Comparison of ENCODE assay signal across 17 mouse cellular contexts in the genomic region with DNA sequence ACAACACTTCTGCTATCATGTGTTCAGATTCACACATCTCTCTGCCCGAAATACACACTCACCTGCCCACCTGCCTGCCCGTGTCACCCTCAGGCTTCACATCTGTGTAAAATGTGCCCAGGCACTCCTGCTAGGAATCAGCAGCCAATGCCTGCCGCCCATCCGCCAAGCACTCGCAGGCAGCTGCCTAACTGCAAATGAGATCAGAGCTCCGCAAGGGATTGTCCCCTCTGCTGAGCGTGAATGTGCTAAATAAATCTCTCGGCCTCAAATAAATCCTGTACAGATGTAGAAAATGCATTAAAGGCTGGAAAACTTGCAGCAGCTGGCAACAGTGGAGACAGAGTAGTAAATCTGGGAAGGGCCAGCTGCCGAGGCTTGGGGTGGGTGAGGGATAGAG. TPM values are rescaled to one million over a fixed set of nuclear protein-coding genes. Genes with fewer than 3 reads are reported as not detected.
A peak's percentile ranks its signal among the peaks of the same experiment; 100 is the strongest.
DNase-seq lines count a peak whose midpoint lies in the region; ATAC-seq and TF ChIP-seq lines count a peak whose summit lies in the region.
"Had no signal": no experiment of that assay in that cellular context is flagged by ENCODE, and none has a peak within 500 bp of the region (broad histone marks: within the 10 kb centered on the region; RNA-seq: fewer than 3 reads in every experiment).

No protein-coding gene starts in this region.

- no peaks in the 10 kb centered on the region for H3K9me3 ChIP-seq in limb, embryonic 15.5 days
- H3K9me3 ChIP-seq in kidney, embryonic 16.5 days (ENCODE audit: low read length): no peaks in the 10 kb centered on the region

- WGBS in limb, embryonic 15.5 days: 26% methylated on average over 9 of the region's 9 CpGs
- WGBS in kidney, embryonic 16.5 days: 35% methylated on average over 9 of the region's 9 CpGs

- peak; percentile 13 for DNase-seq in layer of hippocampus, adult 11-12 months (ENCODE audit: low spot score)
- no peak for DNase-seq in layer of hippocampus, adult 9-10 months (ENCODE audit: low spot score)
- DNase-seq in right cerebral cortex, adult 18-20 months: peak; percentile 29
- no peak for DNase-seq in right cerebral cortex, postnatal 4 days
- DNase-seq in telencephalon, adult 2 months (ENCODE audit: low read depth, low spot score): peak; percentile 19
- DNase-seq in gastrocnemius, adult 2 months: no peak
- DNase-seq: cerebellum, adult 2 months; heart, adult 18-20 months; kidney, postnatal 25 days; lung, postnatal 36 days had no signal

- no peak overlapping the region for H3K27ac ChIP-seq in limb, embryonic 15.5 days
- no peak overlapping the region for H3K27ac ChIP-seq in gastrocnemius, adult 2 months
- H3K27ac ChIP-seq in kidney, embryonic 16.5 days (ENCODE audit: low read length): no peak overlapping the region
- H3K27ac ChIP-seq: liver, embryonic 14.5 days had no signal

- H3K36me3 ChIP-seq in limb, embryonic 15.5 days: no peaks in the 10 kb centered on the region
- H3K36me3 ChIP-seq in kidney, embryonic 16.5 days (ENCODE audit: insufficient read depth, low read length): no peaks in the 10 kb centered on the region

- intact Hi-C loops in gastrocnemius, adult 2 months (cut with DNase I): no loop called here

- TF ChIP-seq CTCF in gastrocnemius, adult 2 months (IDR thresholded peaks at IDR 0.05): no peak

- peaks cover 9% of the 10 kb centered on the region; the same call in 1 of the 2 replicates for H3K4me1 ChIP-seq in limb, embryonic 15.5 days
- H3K4me1 ChIP-seq in kidney, embryonic 16.5 days (ENCODE audit: insufficient read depth, low read length): 0 out of 2 replicates have a peak, but pooled peaks cover 8% of the 10 kb centered on the region

- ATAC-seq in limb, embryonic 15.5 days (ENCODE audit: insufficient number of reproducible peaks, low FRiP score, low TSS enrichment, low read depth): no peak
- ATAC-seq in kidney, embryonic 16.5 days (ENCODE audit: low FRiP score, low TSS enrichment): no peak
- ATAC-seq: activated CD4-positive, CD25-positive, alpha-beta regulatory T cell, adult 4 months had no signal

- no peaks in the 10 kb centered on the region; the same call in 1 of the 2 replicates for H3K27me3 ChIP-seq in limb, embryonic 15.5 days
- H3K27me3 ChIP-seq in kidney, embryonic 16.5 days (ENCODE audit: insufficient read depth, low read length): no peaks in the 10 kb centered on the region

- 0 out of 2 replicates have a peak overlapping the region, but pooled peaks have one; percentile 17 for H3K9ac ChIP-seq in limb, embryonic 15.5 days
- no peak overlapping the region for H3K9ac ChIP-seq in kidney, embryonic 16.5 days (replicated peaks; ENCODE audit: low read length)
- H3K9ac ChIP-seq: liver, embryonic 14.5 days had no signal

- no peak overlapping the region for H3K4me2 ChIP-seq in limb, embryonic 15.5 days
- H3K4me2 ChIP-seq in kidney, embryonic 16.5 days (replicated peaks; ENCODE audit: low read depth, low read length): no peak overlapping the region

- no peak overlapping the region for H3K4me3 ChIP-seq in limb, embryonic 15.5 days
- H3K4me3 ChIP-seq in gastrocnemius, adult 2 months: no peak overlapping the region
- H3K4me3 ChIP-seq in kidney, embryonic 16.5 days (ENCODE audit: low read length): no peak overlapping the region

RNA-seq across cellular contexts. Expression of a gene that starts 36.0 kb away (rescaled TPM):
- 0.98 and 1.3 TPM in 2 replicates for polyA plus RNA-seq in limb, embryonic 15.5 days (2015; fragmentation: Nextera tagmentation; extraction: Ambion mirVana)
- not detected for total RNA-seq in gastrocnemius, adult 2 months (2021)
- polyA plus RNA-seq in kidney, embryonic 16.5 days (2015; fragmentation: Nextera tagmentation; extraction: Ambion mirVana): 1.3 and 1.6 TPM in 2 replicates
- total RNA-seq: CH12.LX; heart, adult 18-20 months; monocyte, adult 5-6 weeks had no signal
- polyA plus RNA-seq: spleen, adult 2 months had no signal

Comparison
In these comparisons a context has a peak if more than half of its experiments do, and no peak if none do; other contexts are left out.
1. DNase-seq: peak in layer of hippocampus, adult 11-12 months (single experiment), right cerebral cortex, adult 18-20 months (single experiment) and telencephalon, adult 2 months (single experiment); none in layer of hippocampus, adult 9-10 months (single experiment), right cerebral cortex, postnatal 4 days (single experiment) and gastrocnemius, adult 2 months (single experiment).